Mouse (Mus musculus): ENCODE data around the gene Pfkp. TPM values are rescaled to one million over a fixed set of nuclear protein-coding genes. Genes with fewer than 3 reads are reported as not detected.

Pfkp gene
- total and polyA plus RNA-seq, 2 experiments from 2014 or later: 82.9 to 162 TPM

GRCm38 (mm10) chr13:6633524-6633923 is 15.1 kb downstream of the Pfkp start:
- Histone ChIP-seq H3K4me3 (ENCODE audit: low read depth, low read length) (no peak overlapping the region), H3K36me3 (replicated peaks; ENCODE audit: control insufficient read depth, insufficient read depth, low read length) (no peaks in the 10 kb centered on the region; the same call in 1 of the 2 replicates), H3K9me3 (replicated peaks; ENCODE audit: control insufficient read depth, low read length) (no peaks in the 10 kb centered on the region), H3K9ac (replicated peaks; ENCODE audit: low read depth, low read length) (0 out of 2 replicates have a peak overlapping the region, but pooled peaks have one; percentile 20), H3K27ac (ENCODE audit: low read depth) (peak overlapping the region; percentile 93), H3K27me3 (ENCODE audit: control insufficient read depth, insufficient read depth, low read length) (no peaks in the 10 kb centered on the region), H3K4me2 (ENCODE audit: low read depth, low read length) (peak overlapping the region; percentile 26), H3K4me1 (ENCODE audit: control insufficient read depth, insufficient read depth) (peaks cover 70% of the 10 kb centered on the region)
- ATAC-seq (ENCODE audit: insufficient read depth, low read depth): peak; percentile 84
- WGBS: 4% methylated on average over 7 of the region's 7 CpGs
- TF ChIP-seq EP300 (IDR thresholded peaks at IDR 0.05; ENCODE audit: low read depth) (no peak), CTCF (IDR thresholded peaks at IDR 0.05; ENCODE audit: low read depth) (no peak)
- peak; percentile 80 for DNase-seq (ENCODE audit: low spot score)

- no peaks in the 10 kb centered on the region; the same call in 1 of the 2 replicates for H3K36me3 ChIP-seq (replicated peaks; ENCODE audit: control insufficient read depth, insufficient read depth, low read length)
- no peaks in the 10 kb centered on the region for H3K27me3 ChIP-seq (ENCODE audit: control insufficient read depth, insufficient read depth, low read length)
- 0 out of 2 replicates have a peak overlapping the region, but pooled peaks have one; percentile 20 for H3K9ac ChIP-seq (replicated peaks; ENCODE audit: low read depth, low read length)
- no peaks in the 10 kb centered on the region for H3K9me3 ChIP-seq (replicated peaks; ENCODE audit: control insufficient read depth, low read length)
- no peak for DNase-seq (ENCODE audit: low spot score)
- TF ChIP-seq EP300 (IDR thresholded peaks at IDR 0.05; ENCODE audit: low read depth) (no peak), CTCF (IDR thresholded peaks at IDR 0.05; ENCODE audit: low read depth) (no peak)
- no peak for ATAC-seq (ENCODE audit: insufficient read depth, low read depth)
- 0 out of 2 replicates have a peak overlapping the region, but pooled peaks have one; percentile 26 for H3K4me2 ChIP-seq (ENCODE audit: low read depth, low read length)
- no peak overlapping the region for H3K4me3 ChIP-seq (ENCODE audit: low read depth, low read length)
- 38% methylated on average over 4 of the region's 4 CpGs for WGBS
- H3K27ac ChIP-seq (ENCODE audit: low read depth): peak overlapping the region; percentile 93
- H3K4me1 ChIP-seq (ENCODE audit: control insufficient read depth, insufficient read depth): peaks cover 70% of the 10 kb centered on the region
Observed at GRCm38 (mm10) chr13:6632935-6633334, 15.6 kb downstream of the Pfkp start.

- no peak for DNase-seq (ENCODE audit: low spot score)
- Histone ChIP-seq H3K4me1 (ENCODE audit: control insufficient read depth, insufficient read depth) (peaks cover 70% of the 10 kb centered on the region), H3K9me3 (replicated peaks; ENCODE audit: control insufficient read depth, low read length) (no peaks in the 10 kb centered on the region), H3K36me3 (replicated peaks; ENCODE audit: control insufficient read depth, insufficient read depth, low read length) (no peaks in the 10 kb centered on the region; the same call in 1 of the 2 replicates), H3K27ac (ENCODE audit: low read depth) (peak overlapping the region; percentile 93), H3K4me3 (ENCODE audit: low read depth, low read length) (no peak overlapping the region), H3K27me3 (ENCODE audit: control insufficient read depth, insufficient read depth, low read length) (no peaks in the 10 kb centered on the region), H3K4me2 (ENCODE audit: low read depth, low read length) (no peak overlapping the region), H3K9ac (replicated peaks; ENCODE audit: low read depth, low read length) (no peak overlapping the region)
- 39% methylated on average over 8 of the region's 8 CpGs for WGBS
- TF ChIP-seq CTCF (IDR thresholded peaks at IDR 0.05; ENCODE audit: low read depth) (no peak), EP300 (IDR thresholded peaks at IDR 0.05; ENCODE audit: low read depth) (no peak)
- no peak for ATAC-seq (ENCODE audit: insufficient read depth, low read depth)
Observed at GRCm38 (mm10) chr13:6632513-6632912, 16.1 kb downstream of the Pfkp start.

GRCm38 (mm10) chr13:6631772-6632510 is 16.6 kb downstream of the Pfkp start:
- Histone ChIP-seq H3K36me3 (replicated peaks; ENCODE audit: control insufficient read depth, insufficient read depth, low read length) (no peaks in the 10 kb centered on the region; the same call in 1 of the 2 replicates), H3K4me2 (ENCODE audit: low read depth, low read length) (no peak overlapping the region), H3K4me3 (ENCODE audit: low read depth, low read length) (no peak overlapping the region), H3K4me1 (ENCODE audit: control insufficient read depth, insufficient read depth) (peaks cover 68% of the 10 kb centered on the region), H3K9me3 (replicated peaks; ENCODE audit: control insufficient read depth, low read length) (no peaks in the 10 kb centered on the region), H3K9ac (replicated peaks; ENCODE audit: low read depth, low read length) (no peak overlapping the region), H3K27me3 (ENCODE audit: control insufficient read depth, insufficient read depth, low read length) (no peaks in the 10 kb centered on the region), H3K27ac (ENCODE audit: low read depth) (0 out of 2 replicates have a peak overlapping the region, but pooled peaks have one; percentile 93)
- 73% methylated on average over 12 of the region's 12 CpGs for WGBS
- ATAC-seq (ENCODE audit: insufficient read depth, low read depth): no peak
- no peak for DNase-seq (ENCODE audit: low spot score)
- no peak for TF ChIP-seq EP300 (IDR thresholded peaks at IDR 0.05; ENCODE audit: low read depth)
- TF ChIP-seq CTCF (IDR thresholded peaks at IDR 0.05; ENCODE audit: low read depth): no peak

GRCm38 (mm10) chr13:6630660-6631059 is 17.9 kb downstream of the Pfkp start:
- TF ChIP-seq EP300 (IDR thresholded peaks at IDR 0.05; ENCODE audit: low read depth) (no peak), CTCF (IDR thresholded peaks at IDR 0.05; ENCODE audit: low read depth) (no peak)
- 55% methylated on average over 5 of the region's 5 CpGs for WGBS
- no peak overlapping the region for H3K27ac ChIP-seq (ENCODE audit: low read depth)
- ATAC-seq (ENCODE audit: insufficient read depth, low read depth) (no peak), DNase-seq (ENCODE audit: low spot score) (no peak)
- H3K9me3 ChIP-seq (replicated peaks; ENCODE audit: control insufficient read depth, low read length): no peaks in the 10 kb centered on the region
- no peaks in the 10 kb centered on the region for H3K27me3 ChIP-seq (ENCODE audit: control insufficient read depth, insufficient read depth, low read length)
- no peak overlapping the region for H3K9ac ChIP-seq (replicated peaks; ENCODE audit: low read depth, low read length)
- no peak overlapping the region for H3K4me3 ChIP-seq (ENCODE audit: low read depth, low read length)
- H3K4me1 ChIP-seq (ENCODE audit: control insufficient read depth, insufficient read depth): peaks cover 61% of the 10 kb centered on the region
- no peaks in the 10 kb centered on the region; the same call in 1 of the 2 replicates for H3K36me3 ChIP-seq (replicated peaks; ENCODE audit: control insufficient read depth, insufficient read depth, low read length)
- no peak overlapping the region for H3K4me2 ChIP-seq (ENCODE audit: low read depth, low read length)
